Mouse (Mus musculus) limb, embryonic 10.5 days (tissue): Measurements from ENCODE around the gene Vmn1r4. TPM values are rescaled to one million over a fixed set of nuclear protein-coding genes. Genes with fewer than 3 reads are reported as not detected.

Source experiments
- DNase-seq: peaks from one replicate; pipeline ENCODE4 v3.0.0-alpha.2; 2017; ENCODE audit warnings: low spot score
- H3K27ac ChIP-seq: fragments of 300-500 bp; sonication (generic); 2 replicates; pipeline ENCODE4 v1.5.1; 2016; ENCODE audit warnings: mild to moderate bottlenecking
- H3K27me3 ChIP-seq: fragments of 300-500 bp; sonication (generic); 2 replicates; pipeline ENCODE4 v1.6.1; 2016; ENCODE audit warnings: low read depth, mild to moderate bottlenecking; ENCODE audit not compliant: poor library complexity, severe bottlenecking
- H3K36me3 ChIP-seq: fragments of 300-500 bp; sonication (generic); 2 replicates; pipeline ENCODE4 v1.6.1; 2016; ENCODE audit warnings: mild to moderate bottlenecking, moderate library complexity
- H3K4me1 ChIP-seq: fragments of 300-500 bp; sonication (generic); 2 replicates; pipeline ENCODE4 v1.6.1; 2016
- H3K4me3 ChIP-seq: fragments of 300-500 bp; sonication (generic); 2 replicates; pipeline ENCODE4 v1.5.1; 2016; ENCODE audit warnings: mild to moderate bottlenecking, moderate library complexity
- H3K9me3 ChIP-seq: fragments of 300-500 bp; sonication (generic); replicated peaks from 2 replicates; pipeline ENCODE4 v1.6.1; 2016; ENCODE audit warnings: mild to moderate bottlenecking
- WGBS: fragments of 180-500 bp; shearing (Covaris S2); methylation state at CpG from one replicate; pipeline ENCODE4 v1.1.7; 2016; 5-methylcytosine and 5-hydroxymethylcytosine counted together
- polyA plus RNA-seq: library from polyadenylated mRNA; unstranded; fragments of >200 nt; fragmentation: Nextera tagmentation; extraction: Ambion mirVana; gene quantifications from 2 replicates; pipeline ENCODE4 v1.2.1, GENCODE M21; 2016

Vmn1r4 gene
- polyA plus RNA-seq, 1 experiment from 2014 or later: 0.31 TPM

DNA sequence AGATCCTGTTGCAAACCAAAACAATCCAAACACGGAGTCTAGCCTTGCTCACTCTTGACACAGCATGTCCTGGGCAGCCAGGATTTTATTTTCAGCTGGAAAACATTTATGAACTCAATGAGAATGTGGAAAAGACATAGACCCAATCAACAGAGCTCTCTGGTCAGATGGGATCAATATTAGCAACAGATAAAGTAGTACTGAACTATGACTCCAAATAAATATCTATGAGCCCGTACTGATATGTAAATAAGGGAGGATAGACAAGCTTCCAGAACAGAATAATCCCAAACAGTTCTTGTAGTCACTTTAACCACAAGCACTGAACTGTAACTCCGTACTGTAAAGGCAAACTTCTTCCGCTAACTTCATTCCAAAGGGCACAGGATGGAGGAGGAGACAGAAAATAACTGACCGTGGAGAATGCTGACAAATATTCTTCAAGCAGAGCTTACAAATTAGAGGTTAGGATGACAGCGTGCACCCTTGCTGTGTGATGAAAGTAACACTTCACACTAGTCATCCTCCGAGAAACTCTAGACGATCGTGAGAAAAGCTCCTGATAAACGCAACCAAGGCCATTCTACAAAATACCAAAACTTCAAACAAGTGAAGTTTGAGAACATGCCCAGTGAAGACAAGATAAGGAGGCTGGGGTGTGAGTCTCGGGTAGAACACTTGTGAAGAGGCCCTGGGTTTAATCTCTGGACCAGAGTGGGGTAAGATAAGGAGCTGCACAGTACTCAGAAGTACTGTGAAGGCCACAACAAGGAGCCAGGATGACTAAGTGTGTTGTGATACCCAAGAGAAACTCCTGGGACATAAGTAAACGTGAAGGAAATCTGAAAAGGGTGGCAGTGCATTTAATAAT is 3.4 kb upstream of the Vmn1r4 start:
- DNase-seq: no peak
- Histone ChIP-seq H3K4me3 (no peak overlapping the region), H3K27me3 (no peaks in the 10 kb centered on the region), H3K27ac (no peak overlapping the region), H3K36me3 (no peaks in the 10 kb centered on the region), H3K9me3 (no peaks in the 10 kb centered on the region), H3K4me1 (peaks cover 10% of the 10 kb centered on the region; the same call in 1 of the 2 replicates)
- WGBS: 77% methylated on average over 12 of the region's 12 CpGs

DNA sequence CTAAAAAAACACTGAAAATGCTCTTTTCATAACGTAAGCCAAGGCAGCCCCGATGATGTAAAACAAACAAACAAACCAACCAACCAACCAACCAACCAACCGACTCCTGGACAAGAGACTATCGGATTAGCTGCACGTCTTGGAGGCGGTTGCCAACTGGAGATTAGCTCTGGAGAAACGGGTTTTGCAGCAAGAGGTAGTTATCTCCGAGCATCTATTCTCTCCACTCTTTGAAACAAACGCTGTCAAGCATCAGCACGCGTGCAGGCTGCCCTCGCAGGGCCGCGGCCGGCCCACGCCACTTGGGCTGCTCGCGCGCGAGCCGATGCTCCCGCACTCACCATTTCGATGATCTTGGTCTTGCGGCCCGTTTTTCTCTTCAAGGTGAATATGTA is 487 bp upstream of the Vmn1r4 start:
- Histone ChIP-seq H3K27ac (peak overlapping the region; percentile 89), H3K4me1 (peaks cover 10% of the 10 kb centered on the region; the same call in 1 of the 2 replicates), H3K9me3 (no peaks in the 10 kb centered on the region), H3K27me3 (no peaks in the 10 kb centered on the region), H3K4me3 (peak overlapping the region; percentile 71), H3K36me3 (no peaks in the 10 kb centered on the region)
- WGBS: under 1% methylated on average over 25 of the region's 25 CpGs
- no peak for DNase-seq

DNA sequence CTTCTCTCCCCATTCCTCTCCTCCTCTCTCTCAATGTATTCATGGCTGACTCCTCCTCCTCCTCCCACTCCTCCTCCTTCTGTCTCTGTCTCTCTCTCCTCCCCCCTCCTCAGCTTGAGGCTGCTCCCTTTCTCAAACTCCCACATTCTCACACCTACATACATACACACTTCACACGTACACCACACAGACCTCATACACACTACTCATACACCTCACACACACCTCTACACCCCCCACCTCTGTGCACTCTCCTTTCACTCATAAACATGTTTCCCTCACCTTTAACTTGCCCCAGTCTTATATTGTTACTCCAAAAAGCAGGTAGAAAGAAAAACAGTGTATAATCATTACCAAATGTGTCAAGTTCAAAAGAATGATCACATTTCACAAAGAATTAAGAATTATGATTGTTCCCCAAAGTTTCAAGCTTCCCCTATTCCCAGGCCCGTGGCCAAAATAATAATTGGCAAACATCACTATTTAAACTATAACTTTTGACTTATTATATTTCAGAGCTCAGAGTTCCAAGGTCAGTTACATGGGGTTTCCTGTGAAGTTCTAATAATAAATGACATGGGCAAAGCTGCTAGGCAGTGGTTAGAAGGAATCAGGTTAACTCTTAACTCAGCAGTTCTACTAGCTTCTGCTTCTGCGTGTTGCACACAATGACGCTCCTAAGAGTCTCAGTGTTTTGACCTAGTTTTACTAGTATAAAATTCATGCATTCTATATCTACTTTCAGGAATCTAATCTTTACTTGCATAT is 8.0 kb downstream of the Vmn1r4 start:
- H3K27me3 ChIP-seq: no peaks in the 10 kb centered on the region
- DNase-seq: no peak
- no peak overlapping the region for H3K27ac ChIP-seq
- H3K9me3 ChIP-seq: no peaks in the 10 kb centered on the region
- no peak overlapping the region for H3K4me3 ChIP-seq
- 73% methylated on average over 4 of the region's 4 CpGs for WGBS
- H3K36me3 ChIP-seq: no peaks in the 10 kb centered on the region
- H3K4me1 ChIP-seq: no peaks in the 10 kb centered on the region

DNA sequence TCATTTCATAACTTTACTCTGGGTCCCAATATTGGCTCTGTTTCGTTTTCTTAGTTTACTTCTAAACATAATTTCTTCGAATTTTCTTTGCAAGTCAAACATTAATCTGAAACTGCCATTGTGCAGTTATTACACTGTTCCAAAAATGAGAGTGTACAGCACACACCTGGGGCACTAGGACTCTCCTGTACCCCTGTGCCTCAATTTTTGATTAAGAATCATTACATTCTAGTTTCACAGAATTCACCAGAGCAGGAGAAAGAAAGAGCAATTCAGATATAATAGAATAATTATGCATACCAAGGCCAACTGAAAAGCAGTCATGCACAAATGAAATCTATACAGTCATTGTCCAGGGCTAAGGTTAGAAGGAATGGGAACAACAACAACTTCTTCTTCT is 8.6 kb downstream of the Vmn1r4 start:
- no peak overlapping the region for H3K27ac ChIP-seq
- 77% methylated on average over 2 of the region's 2 CpGs for WGBS

DNA sequence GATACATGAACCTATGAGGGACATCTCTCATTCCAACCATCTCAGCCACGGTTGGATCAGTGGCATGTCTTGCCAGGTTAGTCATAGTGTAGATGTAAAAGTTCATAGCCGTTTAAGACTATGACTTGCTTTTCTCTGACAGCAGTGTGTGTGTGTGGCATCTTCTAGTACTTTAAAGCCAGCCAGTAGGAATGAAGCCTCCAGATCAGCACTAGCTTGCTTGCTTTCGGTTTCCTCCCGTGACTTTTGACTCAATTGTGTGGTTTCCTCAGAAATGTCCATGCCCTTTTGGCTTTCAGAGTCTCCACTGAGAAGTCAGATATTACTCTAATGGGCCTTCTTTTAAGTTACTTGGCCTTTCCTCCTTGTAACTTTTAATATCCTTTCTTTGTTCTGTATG is 10.6 kb downstream of the Vmn1r4 start:
- no peaks in the 10 kb centered on the region for H3K9me3 ChIP-seq
- 88% methylated on average over 4 of the region's 4 CpGs for WGBS
- no peak overlapping the region for H3K27ac ChIP-seq
- no peak overlapping the region for H3K4me3 ChIP-seq
- DNase-seq: no peak
- no peaks in the 10 kb centered on the region for H3K36me3 ChIP-seq
- no peaks in the 10 kb centered on the region for H3K27me3 ChIP-seq
- no peaks in the 10 kb centered on the region for H3K4me1 ChIP-seq

More for the DNA sequence above, 8.6 kb downstream of the Vmn1r4 start:
- DNase-seq: no peak
- no peaks in the 10 kb centered on the region for H3K9me3 ChIP-seq
- H3K4me1 ChIP-seq: no peaks in the 10 kb centered on the region
- H3K36me3 ChIP-seq: no peaks in the 10 kb centered on the region
- no peaks in the 10 kb centered on the region for H3K27me3 ChIP-seq
- H3K4me3 ChIP-seq: no peak overlapping the region

DNA sequence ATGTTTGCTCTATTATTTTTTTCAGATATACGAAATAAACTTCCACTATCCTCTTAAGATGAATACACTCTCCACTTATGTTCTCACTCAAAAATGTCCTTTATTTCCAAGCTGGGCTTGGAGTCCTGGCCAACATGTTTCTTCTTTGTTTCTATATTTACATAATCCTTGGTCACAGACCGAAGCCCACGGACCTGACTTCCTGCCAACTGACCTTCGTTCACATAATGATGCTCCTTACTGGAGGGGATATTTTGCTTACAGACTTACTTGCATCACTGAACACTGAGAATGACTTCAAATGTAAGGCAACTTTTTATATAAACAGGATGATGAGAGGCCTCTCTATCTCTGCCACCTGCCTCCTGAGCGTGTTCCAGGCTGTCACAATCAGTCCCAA is 32.6 kb downstream of the Vmn1r4 start:
- H3K4me3 ChIP-seq: no peak overlapping the region
- 86% methylated on average over 5 of the region's 5 CpGs for WGBS
- no peak for DNase-seq
- no peaks in the 10 kb centered on the region for H3K4me1 ChIP-seq
- H3K9me3 ChIP-seq: no peaks in the 10 kb centered on the region
- no peak overlapping the region for H3K27ac ChIP-seq
- no peaks in the 10 kb centered on the region for H3K27me3 ChIP-seq
- no peaks in the 10 kb centered on the region for H3K36me3 ChIP-seq

DNA sequence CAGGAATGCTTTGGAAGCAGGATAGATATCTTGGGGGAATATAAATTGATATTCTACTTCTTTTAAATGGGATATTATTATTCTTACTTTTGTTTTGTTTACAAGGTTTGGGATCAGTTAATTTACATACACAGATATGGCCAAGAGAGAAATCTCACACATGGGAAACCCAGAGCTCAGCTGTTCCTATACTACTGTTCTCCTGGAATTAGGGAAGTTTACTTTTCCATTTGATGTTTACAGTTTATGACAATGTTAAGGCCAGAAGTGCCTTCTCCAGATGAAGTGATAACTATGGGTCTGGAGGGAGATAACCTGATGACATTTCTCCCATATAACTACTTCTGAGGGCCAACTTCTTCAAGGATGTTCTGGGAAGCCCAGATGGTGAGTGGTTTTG is 46.2 kb downstream of the Vmn1r4 start, which contains the start of gene Vmn1r5:
TSS of gene Vmn1r5 (plus strand) at position 301 of the 400 bp plus-strand sequence.
- H3K27ac ChIP-seq: no peak within 1 kb of the TSS
- H3K9me3 ChIP-seq: no peaks in the 10 kb centered on the region
- H3K4me3 ChIP-seq: no peak within 1 kb of the TSS
- no peaks in the 10 kb centered on the region for H3K36me3 ChIP-seq
- DNase-seq: no peak
- no peaks in the 10 kb centered on the region for H3K4me1 ChIP-seq
- H3K27me3 ChIP-seq: no peaks in the 10 kb centered on the region

DNA sequence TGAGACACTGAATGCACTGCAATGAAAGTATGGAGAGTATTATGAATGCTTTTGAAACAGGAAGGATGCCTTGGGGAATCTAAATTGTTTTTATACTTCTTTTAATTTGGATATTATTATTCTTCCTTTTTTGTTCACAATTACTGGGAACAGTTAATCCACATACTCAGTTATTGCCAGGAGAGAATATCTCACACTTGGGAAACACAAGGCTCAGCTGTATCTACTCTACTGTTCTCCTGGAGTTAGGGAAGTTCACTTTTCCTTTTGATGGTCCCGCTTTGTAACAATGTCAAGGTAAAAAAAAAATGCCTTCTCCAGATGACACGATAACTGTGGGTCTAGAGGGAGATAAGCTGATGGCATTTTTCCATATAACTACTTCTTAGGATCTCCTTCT is 73.1 kb downstream of the Vmn1r4 start, which contains the start of gene Vmn1r6:
TSS of gene Vmn1r6 (plus strand) at position 301 of the 400 bp plus-strand sequence.
- no peaks in the 10 kb centered on the region for H3K4me1 ChIP-seq
- H3K27ac ChIP-seq: no peak within 1 kb of the TSS
- H3K4me3 ChIP-seq: no peak within 1 kb of the TSS
- DNase-seq: no peak
- 85% methylated on average over 2 of the region's 2 CpGs for WGBS
- no peaks in the 10 kb centered on the region for H3K27me3 ChIP-seq
- no peaks in the 10 kb centered on the region for H3K9me3 ChIP-seq
- no peaks in the 10 kb centered on the region for H3K36me3 ChIP-seq

Other genes starting within 250 kb of the Vmn1r4 start
- 189 and 222 TPM in 2 replicates for gene Lsm5, start 219.3 kb upstream of the Vmn1r4 start, polyA plus RNA-seq
- 13.6 and 15.2 TPM in 2 replicates for gene Avl9, start 209.1 kb upstream of the Vmn1r4 start, polyA plus RNA-seq
- gene Kbtbd2, start 126.2 kb upstream of the Vmn1r4 start, polyA plus RNA-seq: 37.3 and 42.6 TPM in 2 replicates
- 64.6 and 65.4 TPM in 2 replicates for gene Fkbp9, start 92.0 kb upstream of the Vmn1r4 start, polyA plus RNA-seq
- 54.1 and 61.5 TPM in 2 replicates for gene Nt5c3, start 83 bp upstream of the Vmn1r4 start, polyA plus RNA-seq
- gene Vmn1r5, start 46.3 kb downstream of the Vmn1r4 start, polyA plus RNA-seq: not detected in 2 replicates
- not detected in 2 replicates for gene Vmn1r6, start 73.2 kb downstream of the Vmn1r4 start, polyA plus RNA-seq
- not detected in 2 replicates for gene Vmn1r7, start 101.3 kb downstream of the Vmn1r4 start, polyA plus RNA-seq
- gene Vmn1r8, start 108.3 kb downstream of the Vmn1r4 start, polyA plus RNA-seq: not detected in 2 replicates
- not detected in 2 replicates for gene Vmn1r9, start 142.8 kb downstream of the Vmn1r4 start, polyA plus RNA-seq
- not detected in 2 replicates for gene Vmn1r10, start 185.4 kb downstream of the Vmn1r4 start, polyA plus RNA-seq
- gene Vmn1r11, start 209.4 kb downstream of the Vmn1r4 start, polyA plus RNA-seq: not detected in 2 replicates
- not detected in 2 replicates for gene Vmn1r12, start 232.9 kb downstream of the Vmn1r4 start, polyA plus RNA-seq